Mouse (Mus musculus) layer of hippocampus, postnatal 14 days (tissue): ENCODE measurements around the gene Rnf10. TPM values are rescaled to one million over a fixed set of nuclear protein-coding genes. Genes with fewer than 3 reads are reported as not detected.
A peak's percentile ranks its signal among the peaks of the same experiment; 100 is the strongest.

Experiments
- DNase-seq, 2 experiments: peaks; one replicate each; pipeline ENCODE4 v3.0.0; 2021 to 2022; ENCODE audit warnings: low spot score in 2 of 2, mixed read lengths in 1 of 2
- total RNA-seq, 2 experiments: library from RNA; stranded (reverse); gene quantifications; 2 replicates each; pipeline ENCODE4 v1.2.3; 2021

The Rnf10 gene
- total RNA-seq, 2 experiments from 2014 or later = 262 to 266 TPM

- peak in 1 of 2 experiments; percentile 53 for DNase-seq
Measured at GRCm38 (mm10) chr5:115204562-115205311, 68.0 kb downstream of the Rnf10 start.

DNA sequence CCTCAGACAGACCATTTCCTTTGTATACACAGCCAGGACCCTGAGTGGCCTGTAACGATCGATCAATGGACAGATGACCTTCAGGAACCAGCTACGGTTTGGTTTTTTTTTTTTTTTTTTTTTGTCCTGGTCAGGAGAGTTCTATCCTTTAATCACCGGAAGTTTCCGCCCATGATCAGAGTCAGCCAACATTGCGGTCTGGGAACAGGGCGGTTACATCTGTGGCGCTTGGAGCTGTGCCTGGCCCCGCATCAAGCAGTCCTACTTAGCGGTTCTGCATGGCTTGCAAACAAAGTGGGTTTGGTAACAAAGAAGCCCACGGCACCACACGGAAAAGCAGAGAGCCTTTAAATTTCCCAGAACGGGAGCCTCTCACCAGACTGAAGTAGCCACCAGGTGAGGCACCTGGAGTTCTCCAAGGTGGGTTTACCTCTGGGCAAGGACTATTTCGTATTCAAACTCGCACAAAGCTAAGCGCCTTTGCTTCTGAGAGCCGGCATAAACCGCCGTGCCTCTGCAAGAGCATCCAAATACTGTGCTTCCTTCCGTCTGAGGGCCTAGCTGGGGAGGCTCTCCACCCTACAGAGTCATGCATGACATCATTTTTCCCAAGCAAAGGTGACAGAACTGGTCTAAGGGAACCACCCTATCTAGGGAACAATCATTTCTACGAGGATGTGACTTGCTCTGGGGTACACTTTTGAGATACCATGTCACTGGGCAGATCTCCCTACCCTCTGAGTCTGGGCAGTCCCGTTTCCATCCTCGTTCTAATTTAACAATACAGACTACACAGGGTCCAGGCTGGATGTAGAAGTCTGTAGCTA, 68.8 kb downstream of the Rnf10 start:
- DNase-seq = no peak

GRCm38 (mm10) chr5:115194626-115195221, 78.0 kb downstream of the Rnf10 start:
- no peak for DNase-seq

- DNase-seq = peak in 1 of 2 experiments; percentile 69
Measured at GRCm38 (mm10) chr5:115193669-115194625, 78.8 kb downstream of the Rnf10 start, which contains the start of gene Cabp1. Gene Cabp1, minus strand, starts transcription at chr5:115194381.

- DNase-seq = no peak
Measured at GRCm38 (mm10) chr5:115193226-115193625, 79.5 kb downstream of the Rnf10 start.

DNA sequence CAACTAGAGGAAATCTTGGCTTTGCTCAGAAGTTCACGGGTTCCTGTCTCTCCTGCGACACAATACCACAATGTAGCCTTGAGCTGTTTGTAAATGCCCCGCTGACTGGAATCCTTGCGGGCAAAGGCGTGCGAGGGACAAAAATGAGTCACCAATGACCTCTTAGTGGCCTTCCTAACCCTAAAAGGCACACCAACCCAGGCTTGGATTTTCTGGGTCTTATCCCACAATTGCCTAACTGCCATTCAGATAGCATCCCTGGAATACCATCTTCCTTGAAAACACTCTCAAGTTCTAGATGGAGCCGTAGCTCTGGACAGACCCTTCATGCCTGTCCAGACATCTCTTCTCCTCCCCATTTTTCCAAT, 79.9 kb downstream of the Rnf10 start:
- DNase-seq = no peak

DNA sequence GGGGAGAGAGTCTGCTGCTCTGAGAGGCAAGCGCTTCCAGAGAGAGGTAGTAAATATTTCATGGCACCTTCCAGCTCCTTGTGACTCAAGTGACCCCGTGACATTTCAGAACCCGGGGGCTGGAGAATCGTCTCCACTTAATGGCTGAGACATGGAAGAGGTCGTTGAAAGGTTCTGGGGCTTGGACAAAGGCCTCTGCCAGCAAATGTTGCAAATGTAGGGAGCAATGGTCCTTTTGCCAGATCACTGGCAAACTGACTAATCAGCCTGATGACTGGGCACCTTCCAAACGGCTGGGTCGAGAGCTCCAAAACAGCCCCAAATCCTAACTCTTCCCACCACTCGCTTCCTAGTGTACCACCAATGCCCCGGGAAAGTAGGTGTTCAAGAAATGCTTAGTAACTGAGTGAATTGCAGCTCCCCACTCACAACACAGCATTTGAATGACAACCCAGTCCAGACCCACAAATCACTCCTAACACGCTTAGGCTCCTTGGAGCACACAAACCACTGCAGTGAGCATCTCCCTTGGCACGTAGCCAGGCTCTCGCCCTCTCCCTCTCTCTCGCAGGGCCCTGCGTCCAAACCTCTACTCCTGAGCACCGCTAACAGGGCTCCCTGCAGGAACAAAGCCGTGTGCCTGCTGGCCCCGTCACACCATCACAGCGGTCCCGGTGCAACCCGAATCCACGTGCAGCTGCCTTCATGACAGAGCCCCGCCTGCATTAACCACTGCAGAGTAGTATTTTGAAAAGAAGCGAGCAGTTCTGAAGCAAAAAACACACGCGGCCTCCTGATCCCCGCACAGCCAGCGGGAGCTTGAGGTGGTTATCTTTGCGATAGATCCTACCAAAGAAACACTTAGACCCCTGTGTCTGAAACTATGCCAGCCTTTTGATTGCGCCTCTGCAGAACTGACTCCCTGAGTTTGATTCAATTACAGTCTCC, 80.5 kb downstream of the Rnf10 start:
- DNase-seq = no peak

Other genes with a start within 250 kb of the Rnf10 start
- gene Gm10401, start 174.6 kb downstream of the Rnf10 start, total RNA-seq = not detected
- 1 to 10 TPM; 8.5 to 9.9 TPM for gene Acads, start 153.6 kb downstream of the Rnf10 start, total RNA-seq
- 10 to 100 TPM; 31.1 to 32.2 TPM for gene Unc119b, start 137.9 kb downstream of the Rnf10 start, total RNA-seq
- gene Mlec, start 114.7 kb downstream of the Rnf10 start, total RNA-seq = 10 to 100 TPM; 78.9 to 87.5 TPM
- 100 to 1,000 TPM; 107 to 115 TPM for gene Cabp1, start 78.5 kb downstream of the Rnf10 start, total RNA-seq
- gene Pop5, start 37.1 kb downstream of the Rnf10 start, total RNA-seq = 10 to 100 TPM; 68.7 to 72.8 TPM
- gene Coq5, start 6.8 kb upstream of the Rnf10 start, total RNA-seq = 10 to 100 TPM; 38.8 to 40.3 TPM
- 100 to 1,000 TPM; 770 to 901 TPM for gene Dynll1, start 28.1 kb upstream of the Rnf10 start, total RNA-seq
- gene Srsf9, start 54.3 kb upstream of the Rnf10 start, total RNA-seq = 10 to 100 TPM; 82.0 to 88.2 TPM
- gene Gatc, start 68.3 kb upstream of the Rnf10 start, total RNA-seq = 10 to 100 TPM; 22.3 to 22.6 TPM
- gene Triap1, start 68.3 kb upstream of the Rnf10 start, total RNA-seq = 10 to 100 TPM; 28.8 to 31.4 TPM
- 100 to 1,000 TPM; 865 to 866 TPM for gene Cox6a1, start 76.1 kb upstream of the Rnf10 start, total RNA-seq
- gene Msi1, start 156.7 kb upstream of the Rnf10 start, total RNA-seq = 10 to 100 TPM; 70.6 to 71.8 TPM
- not detected for gene Pla2g1b, start 193.4 kb upstream of the Rnf10 start, total RNA-seq
- gene Sirt4, start 211.8 kb upstream of the Rnf10 start, total RNA-seq = 10 to 100 TPM; 25.8 to 28.3 TPM
- gene Pxn, start 233.8 kb upstream of the Rnf10 start, total RNA-seq = 10 to 100 TPM; 33.1 to 38.7 TPM